Mouse (Mus musculus) embryo, embryonic 11.5 days (tissue): ENCODE results near the gene Pcdh15.

Source experiments
- DNase-seq: peaks from one replicate; pipeline ENCODE4 v3.0.0-alpha.2; 2012; ENCODE audit warnings: low read depth, low spot score

Gene Pcdh15

DNA sequence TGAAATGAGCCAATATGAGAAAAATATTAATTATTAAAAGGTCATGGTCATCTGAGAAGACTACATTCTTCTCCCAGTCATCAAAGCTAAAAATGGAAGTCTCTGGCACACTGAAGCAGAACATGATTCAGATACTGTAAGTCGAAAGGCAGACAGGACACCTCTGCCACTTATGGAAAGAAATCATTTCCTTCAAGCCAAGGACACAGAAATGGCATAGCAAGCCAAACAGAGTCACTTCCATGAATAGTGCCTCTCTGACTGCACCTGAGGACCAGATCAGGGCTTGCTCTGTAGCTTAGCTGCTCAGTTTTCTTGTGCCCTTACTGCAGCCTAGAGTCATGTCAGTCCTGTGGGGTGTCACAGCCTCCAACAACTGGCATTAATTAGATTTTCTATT lies 234.3 kb downstream of the Pcdh15 start:
- no peak for DNase-seq

DNA sequence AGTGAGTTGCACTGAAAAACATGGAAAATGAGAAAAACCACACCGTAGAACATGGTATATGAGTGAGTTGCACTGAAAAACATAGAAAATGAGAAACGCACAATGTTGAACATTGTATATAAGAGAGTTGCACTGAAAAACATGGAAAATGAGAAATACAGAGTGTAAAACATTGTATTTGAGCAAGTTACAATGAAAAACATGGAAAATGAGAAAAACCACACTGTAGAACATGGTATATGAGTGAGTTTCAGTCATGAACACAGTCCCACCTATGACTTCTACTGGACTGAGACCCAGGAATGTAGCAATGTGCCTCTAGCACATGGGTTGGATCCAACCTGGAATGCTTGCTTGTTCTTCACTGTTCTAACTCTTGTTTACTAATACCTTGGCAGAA lies 279.9 kb downstream of the Pcdh15 start:
- DNase-seq: no peak

DNA sequence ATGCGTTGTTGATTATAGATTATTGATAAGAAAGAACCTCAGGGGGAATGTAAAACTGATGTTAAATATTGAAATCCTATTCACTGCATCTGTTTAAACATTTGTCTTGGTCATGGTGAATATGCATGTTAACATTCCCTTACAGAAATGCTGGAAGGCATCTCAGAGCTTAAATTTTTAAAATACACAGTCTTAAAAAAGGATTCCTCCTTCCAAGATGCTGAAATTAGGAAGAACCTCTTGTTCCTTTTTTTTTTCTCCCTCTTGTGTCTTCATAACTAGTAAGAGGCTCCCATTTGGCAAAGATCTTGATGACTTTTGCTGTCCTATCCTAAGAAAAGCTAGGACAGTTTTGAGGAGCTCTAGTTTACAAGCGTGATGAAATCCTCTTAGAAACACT lies 284.9 kb downstream of the Pcdh15 start:
- no peak for DNase-seq

DNA sequence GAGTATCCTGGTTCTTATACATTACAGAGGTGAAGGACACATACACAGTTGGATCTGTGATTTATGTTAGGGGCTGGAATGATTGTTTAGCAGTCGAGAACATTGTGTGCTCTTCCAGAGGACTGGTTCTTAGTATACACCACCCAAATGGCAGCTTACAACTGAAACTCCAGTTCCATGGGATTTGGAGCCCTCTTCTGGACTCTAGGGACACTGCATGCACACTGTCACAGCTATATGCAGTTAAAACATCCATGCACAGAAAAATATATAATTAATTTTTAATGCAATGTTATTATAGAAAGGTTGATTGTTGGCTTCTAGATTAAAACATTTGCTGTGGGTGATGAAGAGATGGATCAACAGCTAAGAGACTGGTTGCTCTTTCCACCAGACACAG lies 301.3 kb downstream of the Pcdh15 start:
- no peak for DNase-seq

DNA sequence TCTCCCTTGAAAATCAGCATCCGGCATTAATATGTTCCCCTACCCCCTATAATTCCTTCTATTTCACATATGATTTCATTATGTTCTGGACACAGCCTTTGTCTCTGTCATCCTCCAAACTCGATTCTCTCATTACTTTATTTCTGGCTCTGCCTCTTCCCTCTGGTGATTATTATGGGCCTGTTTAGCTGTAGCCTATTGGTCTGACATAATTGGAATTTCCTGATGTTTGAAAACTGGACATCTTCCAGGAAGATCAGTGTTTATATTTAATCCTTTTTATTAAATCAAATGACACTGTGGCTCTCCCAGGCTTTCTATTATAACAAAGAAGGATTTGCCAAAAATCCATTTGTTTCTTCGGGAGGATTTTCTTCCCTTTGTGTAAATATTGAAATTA lies 326.3 kb downstream of the Pcdh15 start:
- DNase-seq: no peak

DNA sequence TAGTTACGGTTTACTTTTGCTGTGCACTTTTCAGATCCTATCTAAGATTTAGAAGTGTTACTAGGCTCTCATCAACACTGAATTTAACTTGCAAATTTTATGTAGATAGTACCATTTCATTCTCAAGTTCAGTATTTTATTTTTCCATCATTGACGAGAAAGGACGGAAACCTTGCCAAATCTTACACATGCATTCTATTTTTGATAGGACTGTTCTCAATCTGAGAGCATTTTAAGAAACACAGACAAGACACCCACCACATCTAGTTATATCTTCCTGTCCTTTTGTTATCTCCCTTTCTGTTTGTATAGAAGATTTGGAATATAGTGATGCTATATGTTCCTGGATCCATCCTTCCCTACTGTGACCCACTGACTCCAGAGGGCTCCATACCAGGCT lies 332.2 kb downstream of the Pcdh15 start:
- DNase-seq: no peak

DNA sequence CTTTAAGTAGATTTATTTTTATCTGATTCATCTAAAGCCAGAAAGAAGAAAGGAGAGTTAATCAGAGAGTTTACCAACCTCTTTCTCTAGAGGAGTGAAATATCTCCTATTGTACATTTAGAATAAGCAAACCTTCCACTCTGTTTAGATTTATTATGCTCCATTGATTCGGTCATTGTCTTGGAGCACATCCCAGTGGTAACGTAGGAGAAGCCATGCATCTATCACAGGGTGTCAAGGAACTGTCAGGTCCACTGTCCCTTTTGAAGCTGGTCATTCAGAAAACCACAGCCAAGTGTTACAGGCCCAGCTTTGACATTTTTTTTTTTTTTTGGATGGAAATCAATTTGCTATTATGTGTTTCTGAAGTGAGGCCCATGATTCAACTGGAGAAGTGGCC lies 384.9 kb downstream of the Pcdh15 start:
- no peak for DNase-seq

DNA sequence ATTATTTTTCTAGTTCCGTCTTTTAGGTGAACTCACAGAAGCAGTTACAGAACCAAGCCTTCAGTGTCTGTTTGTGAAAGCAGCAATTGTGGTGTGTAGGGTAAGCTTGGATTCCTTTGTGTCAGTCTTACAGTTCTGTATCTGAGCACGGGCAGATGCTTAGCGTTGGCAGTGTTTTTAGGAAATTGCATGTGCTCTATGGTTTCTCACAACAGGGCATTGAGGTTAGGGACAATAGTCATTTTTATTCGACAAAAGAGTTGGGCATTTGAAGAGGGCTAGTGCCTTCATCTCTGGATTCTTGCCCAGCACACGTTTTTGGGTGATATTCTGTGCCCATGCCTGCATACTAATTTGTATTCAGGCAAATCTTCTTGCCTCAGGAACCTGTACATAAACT lies 392.5 kb downstream of the Pcdh15 start:
- DNase-seq: no peak

DNA sequence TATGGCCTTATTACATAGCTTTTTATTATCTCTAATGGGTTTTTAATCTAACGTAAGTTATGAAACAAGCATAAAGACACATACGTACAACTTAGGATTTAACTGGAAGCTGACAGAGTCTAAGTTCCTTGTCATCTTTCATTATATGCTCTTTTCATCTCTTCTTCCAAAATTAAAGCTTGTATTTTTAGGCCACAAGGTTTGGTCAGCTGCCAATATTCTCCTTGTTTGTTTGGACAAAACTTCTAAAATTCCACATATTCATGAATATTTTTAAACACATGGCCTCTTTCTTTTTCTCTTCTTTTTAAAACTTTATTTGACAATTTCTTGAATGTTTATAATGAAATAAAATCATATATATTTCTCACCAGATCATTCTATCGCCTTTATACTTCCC lies 415.7 kb downstream of the Pcdh15 start:
- DNase-seq: no peak

DNA sequence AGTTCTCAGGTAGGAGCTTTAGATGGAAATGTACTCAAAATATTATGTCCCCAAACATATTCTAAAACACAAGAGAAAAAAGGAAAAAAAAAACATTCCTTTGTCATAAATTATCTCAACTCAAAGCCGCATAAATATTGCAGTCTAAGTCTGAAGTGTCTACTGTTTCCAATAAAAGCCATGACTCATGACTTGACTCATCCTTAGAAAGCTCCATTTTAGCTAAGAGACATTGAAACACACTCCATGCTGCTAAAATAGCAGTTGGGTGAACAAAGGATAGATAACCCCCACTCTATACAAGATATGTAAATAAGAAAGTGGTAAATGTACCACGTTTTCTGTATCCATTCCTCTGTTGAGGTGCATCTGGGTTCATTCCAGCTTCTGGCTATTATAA lies 416.6 kb downstream of the Pcdh15 start:
- DNase-seq: no peak

DNA sequence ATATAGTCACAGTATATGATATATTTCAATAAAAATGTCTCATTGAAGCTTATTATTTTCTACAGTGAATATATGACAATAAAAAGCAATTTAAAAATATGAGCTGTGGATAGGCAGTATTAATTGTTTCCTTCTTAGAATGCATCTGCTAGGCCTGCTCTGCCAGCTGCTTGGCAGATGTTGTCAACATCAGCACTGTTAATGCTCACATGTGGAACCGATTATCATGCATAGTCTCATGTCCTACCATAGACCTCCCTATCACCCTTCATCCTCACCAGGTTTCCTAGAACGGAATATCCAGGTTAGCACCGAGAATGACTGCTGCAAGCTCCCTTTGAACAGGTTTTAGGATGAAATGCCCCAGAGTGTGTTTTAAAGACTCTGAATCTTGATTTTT lies 420.3 kb downstream of the Pcdh15 start:
- no peak for DNase-seq

DNA sequence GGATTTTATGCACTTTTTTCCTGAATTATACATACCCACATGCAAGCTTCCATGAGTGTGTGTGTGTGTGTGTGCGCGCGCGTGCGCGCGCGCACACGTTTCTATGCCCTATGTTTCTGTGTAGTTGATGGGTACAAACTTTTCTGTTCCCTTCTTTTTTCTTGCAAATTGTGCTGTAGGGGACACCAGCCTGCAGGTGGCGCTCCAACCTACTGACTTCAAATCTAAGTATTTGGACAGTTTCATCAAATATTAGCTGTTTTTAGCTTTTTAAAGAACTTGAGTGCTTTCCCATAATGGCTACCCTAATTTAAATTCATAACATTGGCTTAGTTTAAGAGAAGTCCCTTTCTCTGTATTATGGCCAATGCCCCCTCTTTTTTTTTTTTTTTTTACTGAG lies 453.7 kb downstream of the Pcdh15 start:
- no peak for DNase-seq

DNA sequence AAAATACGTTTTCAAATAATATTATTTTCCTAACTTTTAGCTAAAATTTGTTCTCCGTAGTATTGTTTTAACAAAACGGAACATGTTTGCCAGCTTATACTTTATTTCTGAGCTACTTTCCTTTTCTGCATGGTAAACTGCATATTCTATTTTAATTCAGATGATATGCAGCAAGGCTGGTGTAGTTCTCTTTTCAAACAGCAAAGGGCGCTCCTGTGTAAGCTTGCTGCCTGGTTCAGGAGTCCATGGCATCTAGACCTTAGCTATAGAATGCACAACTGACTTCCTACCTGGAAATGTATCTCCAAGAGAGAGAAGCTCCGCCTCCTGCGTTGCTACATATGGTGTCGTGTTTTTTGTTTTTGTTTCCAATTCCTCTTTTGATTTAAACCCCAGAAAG lies 465.1 kb downstream of the Pcdh15 start:
- DNase-seq: peak; percentile 11

DNA sequence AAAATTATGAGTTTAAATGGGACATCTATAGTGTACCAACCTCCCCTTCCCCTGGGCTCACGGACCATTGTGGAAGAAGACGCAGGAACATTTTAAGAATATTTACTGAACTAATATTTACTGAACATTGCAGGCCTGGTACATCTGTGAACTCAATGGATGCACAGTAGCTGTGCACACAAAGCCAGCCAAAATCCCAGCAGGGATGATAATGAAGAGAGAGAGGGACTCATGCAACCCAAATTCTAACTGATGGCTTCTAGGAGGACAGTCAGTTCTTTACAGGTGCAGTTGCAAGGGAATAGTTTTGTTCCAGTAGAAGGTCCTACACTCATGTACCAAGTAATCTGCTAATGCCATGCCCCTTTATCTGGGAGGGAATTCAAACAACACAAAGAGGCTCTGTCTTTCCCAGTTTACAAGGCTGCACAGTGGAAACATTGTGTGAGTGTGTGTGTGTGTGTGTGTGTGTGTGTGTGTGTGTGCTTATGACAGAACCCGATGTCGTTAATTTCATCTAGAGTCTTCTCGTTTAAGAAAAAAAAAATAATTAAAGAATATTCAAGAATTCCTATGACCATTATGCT lies 475.7 kb downstream of the Pcdh15 start:
- DNase-seq: no peak

DNA sequence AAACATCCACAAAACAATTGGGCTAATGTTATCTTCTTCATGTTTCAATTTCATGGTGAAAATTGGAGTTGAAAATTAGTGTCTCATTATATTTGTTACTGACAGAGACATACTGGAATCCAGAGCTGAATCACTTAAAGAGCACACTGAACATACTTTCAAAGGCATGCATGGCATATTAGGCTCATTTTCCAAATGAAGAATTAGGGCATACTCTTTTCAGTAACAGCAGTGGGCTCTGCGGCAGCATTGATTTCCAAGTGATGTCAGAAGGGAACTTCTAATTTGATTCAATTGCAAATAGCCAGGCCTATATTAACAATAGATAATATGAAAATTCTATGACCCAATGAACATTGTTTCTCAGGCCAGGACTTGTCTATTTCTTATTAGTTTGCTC lies 568.4 kb downstream of the Pcdh15 start:
- no peak for DNase-seq

DNA sequence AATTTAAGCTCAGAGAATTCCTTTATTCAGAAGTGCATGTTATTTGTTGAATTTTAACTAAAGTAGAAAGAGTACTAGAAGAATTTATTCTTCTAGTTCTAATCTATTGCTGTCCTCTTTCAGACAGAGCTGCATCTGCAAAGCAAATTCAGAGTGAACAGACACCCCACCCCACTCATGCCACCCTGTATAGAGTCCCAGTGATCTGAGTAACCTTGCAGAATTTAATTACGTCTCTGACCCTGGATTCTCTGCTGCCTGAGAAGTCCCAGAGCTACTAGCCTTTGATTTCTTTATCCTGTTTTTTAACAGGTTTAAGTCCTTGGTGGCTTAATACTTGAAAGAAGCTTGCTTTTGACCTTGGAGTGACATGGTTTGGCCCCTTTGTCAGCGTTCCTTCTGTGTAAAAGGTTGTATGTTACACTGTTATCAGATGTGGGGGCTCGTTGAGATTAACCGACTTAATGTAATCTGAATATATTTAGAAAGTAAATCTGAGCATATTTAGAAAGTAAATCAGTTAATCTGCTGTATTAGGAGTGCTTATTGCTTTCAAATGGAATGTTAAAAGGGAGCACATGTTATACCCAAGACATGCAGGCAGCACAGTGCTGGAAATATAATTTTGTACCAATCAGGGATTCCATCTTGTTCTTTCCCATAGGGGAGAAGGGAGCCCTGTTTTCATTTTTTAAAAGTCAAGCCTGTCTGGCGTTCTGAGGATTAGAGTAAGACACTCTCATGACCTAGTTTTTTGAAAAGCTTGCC lies 601.6 kb downstream of the Pcdh15 start:
- DNase-seq: no peak

DNA sequence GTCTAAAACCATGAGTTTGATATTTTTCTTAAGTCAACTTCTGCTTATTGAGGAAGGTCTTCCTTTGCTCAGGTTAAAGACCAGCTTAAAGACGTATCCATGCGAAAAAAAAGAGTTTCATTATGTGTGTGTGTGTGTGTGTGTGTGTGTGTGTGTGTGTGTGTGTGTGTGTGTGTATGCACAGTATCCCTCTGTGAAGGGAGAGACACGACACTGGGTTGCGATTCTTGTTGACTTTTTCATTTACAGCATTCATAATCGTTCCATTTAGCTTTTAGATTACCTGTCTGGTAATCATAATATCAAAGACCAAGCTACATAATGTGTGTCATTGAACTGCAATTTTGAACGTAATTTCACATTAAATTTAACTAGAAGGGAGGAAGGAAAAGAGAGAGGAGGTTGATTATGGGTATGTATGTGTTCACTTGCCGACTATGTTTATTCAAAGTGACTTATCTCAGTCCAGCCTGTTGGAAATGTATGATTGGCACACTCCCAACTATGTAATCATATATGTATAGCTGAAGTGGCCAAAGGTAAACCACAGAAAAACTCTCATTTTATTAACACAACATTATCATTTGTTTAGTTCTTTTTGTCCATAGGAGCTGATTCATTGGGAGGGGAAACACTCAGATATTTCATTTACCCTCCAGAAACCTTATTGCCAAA lies 626.6 kb downstream of the Pcdh15 start:
- DNase-seq: no peak

DNA sequence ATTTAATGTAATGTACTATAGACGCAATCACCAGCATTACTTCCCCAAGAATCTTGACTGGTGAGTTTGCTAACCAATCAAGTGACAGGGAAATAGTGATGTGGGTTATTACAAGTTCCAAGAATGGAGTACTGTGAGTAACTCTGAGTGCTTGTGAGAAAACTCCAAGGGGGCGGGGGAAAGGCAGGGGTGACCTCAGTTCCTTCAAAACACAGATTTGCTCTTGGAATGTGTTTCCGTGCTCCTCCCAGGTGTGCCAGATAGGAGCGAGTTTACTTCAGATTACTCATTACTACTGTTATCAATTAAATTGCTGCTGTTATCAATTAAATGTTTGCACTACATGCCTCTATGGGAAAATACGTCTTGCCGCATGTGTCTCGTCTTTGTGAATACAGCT lies 634.1 kb downstream of the Pcdh15 start:
- DNase-seq: no peak

DNA sequence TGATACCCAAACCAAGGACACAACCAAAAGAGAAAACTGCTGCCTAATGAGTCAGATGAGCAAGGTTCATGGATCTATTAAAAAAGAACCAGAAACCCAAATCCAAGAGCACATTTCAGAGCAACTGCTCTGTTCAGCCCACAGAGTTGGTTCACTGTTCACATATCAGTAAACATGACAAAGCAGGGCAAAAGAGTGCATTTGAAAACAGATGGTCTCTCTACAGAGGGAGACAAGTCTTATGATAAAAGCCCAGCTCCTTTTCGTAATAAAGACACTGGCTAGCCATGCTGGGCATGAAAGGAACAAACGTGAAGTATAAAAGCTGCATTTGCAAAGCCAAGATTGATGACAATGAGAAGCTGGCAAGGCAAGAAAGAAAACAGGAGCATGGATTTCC lies 649.9 kb downstream of the Pcdh15 start:
- no peak for DNase-seq

DNA sequence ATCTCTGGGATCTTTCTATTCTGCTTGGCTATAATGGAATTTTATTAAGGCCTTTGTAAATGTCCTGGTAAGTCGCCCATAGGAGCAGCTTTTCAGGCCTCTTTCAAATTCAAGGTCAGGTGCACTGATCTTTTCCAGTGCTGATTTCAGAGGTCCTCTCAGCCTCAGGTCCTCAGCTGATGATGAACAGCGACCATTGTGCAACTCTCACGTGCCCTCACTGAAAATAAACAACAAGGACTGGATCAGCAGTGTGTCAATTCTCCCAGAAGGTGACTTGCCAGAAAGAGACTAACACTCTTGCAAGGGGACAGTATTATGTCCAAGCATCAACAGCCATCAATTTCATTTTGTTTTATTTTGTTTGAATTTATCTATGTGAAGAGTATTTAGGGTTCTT lies 654.7 kb downstream of the Pcdh15 start:
- no peak for DNase-seq

DNA sequence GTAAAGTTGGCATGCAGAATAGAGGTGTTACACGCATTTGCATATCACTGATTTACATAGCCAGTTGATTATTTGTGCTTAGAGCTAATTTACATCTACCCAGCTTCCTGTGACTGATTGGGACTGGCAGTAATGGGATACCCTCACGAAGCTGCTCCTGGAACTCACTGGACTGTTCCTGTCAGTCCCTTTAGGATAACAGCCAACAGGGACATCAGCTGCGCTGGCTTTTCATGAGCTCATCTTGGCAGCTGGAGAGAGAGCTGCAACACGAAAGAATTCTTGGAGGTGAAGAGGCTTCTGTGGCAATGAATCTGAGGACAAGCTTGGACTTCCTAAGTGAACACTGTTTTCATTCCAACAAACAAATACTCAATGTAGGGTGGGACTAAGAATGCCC lies 683.8 kb downstream of the Pcdh15 start:
- no peak for DNase-seq

DNA sequence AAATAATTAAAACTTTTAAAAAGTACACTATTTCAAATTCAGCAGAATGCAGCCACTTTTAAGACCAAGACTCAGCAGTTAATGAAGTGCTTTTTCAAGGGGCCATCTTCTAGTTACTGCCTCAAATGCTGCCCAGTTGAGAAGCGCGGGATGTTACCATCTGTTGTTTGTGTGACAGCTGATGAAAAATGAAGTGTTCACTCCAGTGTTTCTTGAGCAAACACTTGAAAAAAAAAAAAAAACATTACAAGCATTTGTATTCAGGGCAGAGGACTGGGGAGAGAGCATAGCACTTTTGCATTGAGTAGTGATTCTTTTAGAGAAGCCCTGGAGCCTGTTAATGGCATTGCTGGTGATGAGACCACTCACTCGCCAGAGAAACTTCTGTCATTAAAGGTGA lies 689.0 kb downstream of the Pcdh15 start:
- DNase-seq: no peak

DNA sequence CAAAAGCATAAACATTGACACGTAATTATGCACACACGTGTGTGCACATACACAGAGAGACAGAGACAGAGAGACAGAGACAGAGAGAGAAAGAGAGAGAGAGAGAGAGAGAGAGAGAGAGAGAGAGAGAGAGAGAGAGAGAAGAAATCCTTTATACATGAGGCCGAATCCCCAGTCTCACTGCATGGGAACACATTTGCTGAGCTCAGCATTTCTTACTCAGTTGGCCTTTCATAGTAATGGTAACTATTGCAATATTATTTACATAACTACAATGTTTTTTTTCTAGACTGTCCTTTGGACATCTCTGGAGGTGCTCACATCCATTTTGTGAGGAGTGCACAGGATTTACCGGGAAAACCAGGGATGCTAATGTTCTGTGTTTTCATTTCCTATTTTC lies 705.9 kb downstream of the Pcdh15 start:
- no peak for DNase-seq
